Mouse (Mus musculus): ENCODE measurements at regions not wholly inside any gene's neighbourhood (a gene's known extent, or its start where the extent isn't known, plus 50 kb on each side); places are given as distances from the start of the nearest gene placed in this dataset.

- TF ChIP-seq POLR2A (IDR thresholded peaks at IDR 0.05; ENCODE audit: borderline replicate concordance, extremely low read depth, insufficient read depth, insufficient read length, poor library complexity, severe bottlenecking): no peak
- no peak for TF ChIP-seq CTCF (IDR thresholded peaks at IDR 0.05; ENCODE audit: borderline replicate concordance, extremely low read depth, insufficient read depth, insufficient read length)
Measured at GRCm38 (mm10) chr16:27814476-27814875, 425.8 kb downstream of the Ccdc50 start.

Data from brain, embryonic 14.5 days (tissue).